Mouse (Mus musculus): ENCODE data around the gene Nfkb2.

GRCm38 (mm10) chr19:46337719-46338330 lies 33.7 kb downstream of the Nfkb2 start:
- TF ChIP-seq POLR2A (IDR thresholded peaks at IDR 0.05; ENCODE audit: low read depth, low read length) (no peak), CTCF (IDR thresholded peaks at IDR 0.05; ENCODE audit: extremely low read depth, insufficient read length, insufficient replicate concordance, low read depth, low read length) (no peak)
